Mouse (Mus musculus) embryonic facial prominence, embryonic 12.5 days (tissue): ENCODE results near the gene Batf3. TPM values are rescaled to one million over a fixed set of nuclear protein-coding genes. Genes with fewer than 3 reads are reported as not detected.

Experiments used
- ATAC-seq: fragments of 200-750 bp; cut with Nextera tagmentation; 2 replicates; pipeline ENCODE4 v1.8.0; 2017; ENCODE audit not compliant: insufficient number of reproducible peaks, insufficient read depth, low FRiP score, low TSS enrichment
- H3K27ac ChIP-seq: fragments of 300-500 bp; sonication (generic); 2 replicates; pipeline ENCODE4 v1.5.1; 2016; ENCODE audit warnings: mild to moderate bottlenecking
- H3K27me3 ChIP-seq: fragments of 300-500 bp; sonication (generic); 2 replicates; pipeline ENCODE4 v1.6.1; 2016; ENCODE audit warnings: mild to moderate bottlenecking, moderate library complexity
- H3K36me3 ChIP-seq: fragments of 300-500 bp; sonication (generic); 2 replicates; pipeline ENCODE4 v1.6.1; 2016; ENCODE audit warnings: mild to moderate bottlenecking
- H3K4me1 ChIP-seq: fragments of 300-500 bp; sonication (generic); 2 replicates; pipeline ENCODE4 v1.6.1; 2016
- H3K4me2 ChIP-seq: fragments of 300-500 bp; sonication (generic); replicated peaks from 2 replicates; pipeline ENCODE4 v1.6.1; 2016; ENCODE audit warnings: mild to moderate bottlenecking, moderate library complexity
- H3K4me3 ChIP-seq: fragments of 300-500 bp; sonication (generic); 2 replicates; pipeline ENCODE4 v1.5.1; 2016; ENCODE audit warnings: mild to moderate bottlenecking
- H3K9ac ChIP-seq: fragments of 300-500 bp; sonication (generic); 2 replicates; pipeline ENCODE4 v1.6.1; 2016; ENCODE audit warnings: mild to moderate bottlenecking, moderate library complexity
- H3K9me3 ChIP-seq: fragments of 300-500 bp; sonication (generic); 2 replicates; pipeline ENCODE4 v1.6.1; 2016; ENCODE audit warnings: mild to moderate bottlenecking, moderate library complexity
- WGBS: fragments of 180-500 bp; shearing (Covaris S2); methylation state at CpG from one replicate; pipeline ENCODE4 v1.1.7; 2016; 5-methylcytosine and 5-hydroxymethylcytosine counted together
- polyA plus RNA-seq: library from polyadenylated mRNA; unstranded; fragments of >200 nt; fragmentation: Nextera tagmentation; extraction: Ambion mirVana; gene quantifications from 2 replicates; pipeline ENCODE4 v1.2.1, GENCODE M21; 2016

Gene Batf3
- polyA plus RNA-seq = 10.8 and 11.5 TPM in 2 replicates

- Histone ChIP-seq H3K9ac (peak within 1 kb of the TSS; percentile 62), H3K4me3 (peak within 1 kb of the TSS; percentile 65), H3K36me3 (no peaks in the 10 kb centered on the region), H3K9me3 (no peaks in the 10 kb centered on the region), H3K27ac (peak within 1 kb of the TSS; percentile 54; the same call in 1 of the 2 replicates), H3K27me3 (peaks cover 7% of the 10 kb centered on the region; the same call in 1 of the 2 replicates), H3K4me1 (peaks cover 13% of the 10 kb centered on the region; the same call in 1 of the 2 replicates), H3K4me2 (peak within 1 kb of the TSS; percentile 96)
- under 1% methylated on average over 79 of the region's 95 CpGs for WGBS
- peak; percentile 54; the same call in 1 of the 2 replicates for ATAC-seq
These were observed at the start of gene Batf3 for GRCm38 (mm10) chr1:191097802-191098747. Batf3 (plus strand) TSS chr1:191097847.

- no peak overlapping the region for H3K4me2 ChIP-seq
- no peaks in the 10 kb centered on the region for H3K36me3 ChIP-seq
- H3K27me3 ChIP-seq = no peaks in the 10 kb centered on the region
- H3K9ac ChIP-seq = no peak overlapping the region
- H3K4me3 ChIP-seq = no peak overlapping the region
- ATAC-seq = no peak
- WGBS = 84% methylated on average over 3 of the region's 3 CpGs
- H3K9me3 ChIP-seq = no peaks in the 10 kb centered on the region
- H3K27ac ChIP-seq = no peak overlapping the region
- no peaks in the 10 kb centered on the region for H3K4me1 ChIP-seq
These were observed 44.1 kb upstream of the Batf3 start for GRCm38 (mm10) chr1:191053555-191053954.

- ATAC-seq = no peak
- 72% methylated on average over 8 of the region's 8 CpGs for WGBS
- H3K4me2 ChIP-seq = no peak overlapping the region
- no peaks in the 10 kb centered on the region for H3K27me3 ChIP-seq
- H3K36me3 ChIP-seq = no peaks in the 10 kb centered on the region
- no peaks in the 10 kb centered on the region for H3K4me1 ChIP-seq
- no peak overlapping the region for H3K4me3 ChIP-seq
- no peaks in the 10 kb centered on the region for H3K9me3 ChIP-seq
- H3K27ac ChIP-seq = no peak overlapping the region
- no peak overlapping the region for H3K9ac ChIP-seq
These were observed 42.6 kb upstream of the Batf3 start for GRCm38 (mm10) chr1:191054870-191055532.

- no peaks in the 10 kb centered on the region for H3K4me1 ChIP-seq
- H3K9ac ChIP-seq = no peak overlapping the region
- no peaks in the 10 kb centered on the region for H3K9me3 ChIP-seq
- ATAC-seq = no peak
- H3K4me3 ChIP-seq = no peak overlapping the region
- no peak overlapping the region for H3K4me2 ChIP-seq
- H3K36me3 ChIP-seq = no peaks in the 10 kb centered on the region
- H3K27me3 ChIP-seq = no peaks in the 10 kb centered on the region
- WGBS = 63% methylated on average over 2 of the region's 2 CpGs
- no peak overlapping the region for H3K27ac ChIP-seq
These were observed 42.1 kb upstream of the Batf3 start for GRCm38 (mm10) chr1:191055533-191055873.

- H3K9ac ChIP-seq = no peak overlapping the region
- H3K27ac ChIP-seq = no peak overlapping the region
These were observed 40.2 kb upstream of the Batf3 start for GRCm38 (mm10) chr1:191057461-191057860.

GRCm38 (mm10) chr1:191062241-191062780, 35.3 kb upstream of the Batf3 start:
- Histone ChIP-seq H3K27ac (peak overlapping the region; percentile 50; the same call in 1 of the 2 replicates), H3K4me2 (peak overlapping the region; percentile 76), H3K36me3 (peaks cover 23% of the 10 kb centered on the region), H3K27me3 (no peaks in the 10 kb centered on the region), H3K4me3 (peak overlapping the region; percentile 88), H3K4me1 (peaks cover 13% of the 10 kb centered on the region), H3K9ac (peak overlapping the region; percentile 80), H3K9me3 (no peaks in the 10 kb centered on the region)
- 4% methylated on average over 15 of the region's 15 CpGs for WGBS
- no peak; the same call in 1 of the 2 replicates for ATAC-seq

More at GRCm38 (mm10) chr1:191057461-191057860, 40.2 kb upstream of the Batf3 start:
- no peak overlapping the region for H3K4me3 ChIP-seq
- no peak overlapping the region for H3K4me2 ChIP-seq
- WGBS = 58% methylated on average over 3 of the region's 3 CpGs
- no peaks in the 10 kb centered on the region for H3K27me3 ChIP-seq
- no peaks in the 10 kb centered on the region for H3K36me3 ChIP-seq
- peaks cover 8% of the 10 kb centered on the region; the same call in 1 of the 2 replicates for H3K4me1 ChIP-seq
- H3K9me3 ChIP-seq = no peaks in the 10 kb centered on the region
- ATAC-seq = no peak

- WGBS = under 1% methylated on average over 56 of the region's 56 CpGs
- peak; percentile 93 for ATAC-seq
- Histone ChIP-seq H3K4me1 (peaks cover 13% of the 10 kb centered on the region), H3K27ac (peak within 1 kb of the TSS; percentile 50; the same call in 1 of the 2 replicates), H3K9me3 (no peaks in the 10 kb centered on the region), H3K9ac (peak within 1 kb of the TSS; percentile 80), H3K4me3 (peak within 1 kb of the TSS; percentile 88), H3K36me3 (peaks cover 26% of the 10 kb centered on the region), H3K27me3 (no peaks in the 10 kb centered on the region), H3K4me2 (peak within 1 kb of the TSS; percentile 76)
These were observed 34.7 kb upstream of the Batf3 start, which contains the start of the genes Tatdn3 and Nsl1 for GRCm38 (mm10) chr1:191062781-191063485. Tatdn3 (minus strand) TSS chr1:191062932. Nsl1 (plus strand) TSS chr1:191063012.

GRCm38 (mm10) chr1:191063700-191064099, 33.9 kb upstream of the Batf3 start:
- H3K27me3 ChIP-seq = no peaks in the 10 kb centered on the region
- H3K4me3 ChIP-seq = peak overlapping the region; percentile 88
- H3K36me3 ChIP-seq = peaks cover 34% of the 10 kb centered on the region
- no peak overlapping the region for H3K27ac ChIP-seq
- no peak for ATAC-seq
- no peaks in the 10 kb centered on the region for H3K9me3 ChIP-seq
- WGBS = 59% methylated on average over 9 of the region's 9 CpGs
- peak overlapping the region; percentile 80; the same call in 1 of the 2 replicates for H3K9ac ChIP-seq
- peaks cover 13% of the 10 kb centered on the region for H3K4me1 ChIP-seq
- peak overlapping the region; percentile 76 for H3K4me2 ChIP-seq

GRCm38 (mm10) chr1:191064535-191064934, 33.1 kb upstream of the Batf3 start:
- Histone ChIP-seq H3K4me1 (peaks cover 13% of the 10 kb centered on the region), H3K4me3 (no peak overlapping the region), H3K9me3 (no peaks in the 10 kb centered on the region), H3K27me3 (no peaks in the 10 kb centered on the region), H3K9ac (no peak overlapping the region), H3K36me3 (peaks cover 42% of the 10 kb centered on the region), H3K27ac (no peak overlapping the region), H3K4me2 (no peak overlapping the region)
- no peak for ATAC-seq
- 86% methylated on average over 2 of the region's 2 CpGs for WGBS

- H3K4me2 ChIP-seq = no peak overlapping the region
- H3K4me1 ChIP-seq = peaks cover 13% of the 10 kb centered on the region
- ATAC-seq = no peak
- no peaks in the 10 kb centered on the region for H3K27me3 ChIP-seq
- no peak overlapping the region for H3K9ac ChIP-seq
- H3K36me3 ChIP-seq = peaks cover 48% of the 10 kb centered on the region
- H3K4me3 ChIP-seq = no peak overlapping the region
- H3K9me3 ChIP-seq = no peaks in the 10 kb centered on the region
- 85% methylated on average over 4 of the region's 4 CpGs for WGBS
- no peak overlapping the region for H3K27ac ChIP-seq
These were observed 32.5 kb upstream of the Batf3 start for GRCm38 (mm10) chr1:191065188-191065587.

GRCm38 (mm10) chr1:191068377-191068776, 29.3 kb upstream of the Batf3 start:
- Histone ChIP-seq H3K4me3 (no peak overlapping the region), H3K27me3 (no peaks in the 10 kb centered on the region), H3K9me3 (no peaks in the 10 kb centered on the region), H3K4me2 (no peak overlapping the region), H3K9ac (no peak overlapping the region), H3K4me1 (peaks cover 5% of the 10 kb centered on the region; the same call in 1 of the 2 replicates), H3K27ac (no peak overlapping the region), H3K36me3 (peaks cover 79% of the 10 kb centered on the region)
- WGBS = 80% methylated on average over 5 of the region's 5 CpGs
- ATAC-seq = no peak
